Mouse (Mus musculus): Measurements from ENCODE around the gene Dnah5.

DNA sequence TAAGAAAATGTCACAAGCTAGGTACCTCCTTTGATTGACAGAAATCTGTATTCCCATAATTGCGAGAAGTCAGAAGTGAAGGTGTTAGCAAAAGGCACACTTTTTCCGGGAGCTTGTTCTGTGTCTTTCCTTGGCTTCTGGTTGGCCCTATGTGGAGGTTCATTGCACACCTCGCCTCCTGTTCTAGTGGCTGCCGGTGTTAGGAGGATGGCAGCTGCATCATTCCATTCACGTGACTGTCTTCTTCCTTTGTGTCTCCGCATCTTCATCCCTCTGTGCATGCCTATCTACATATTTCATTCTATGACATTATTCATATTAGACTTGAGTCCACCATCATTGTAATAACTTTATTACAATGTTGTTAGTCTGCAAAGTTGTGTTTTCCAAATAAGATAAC lies 37.5 kb upstream of the Dnah5 start:
- TF ChIP-seq POLR2A (IDR thresholded peaks at IDR 0.05; ENCODE audit: insufficient read depth, low read depth, low read length) (no peak), CTCF (IDR thresholded peaks at IDR 0.05) (no peak)
